Comparison of ENCODE assay signal across 9 mouse cellular contexts in the genomic region with DNA sequence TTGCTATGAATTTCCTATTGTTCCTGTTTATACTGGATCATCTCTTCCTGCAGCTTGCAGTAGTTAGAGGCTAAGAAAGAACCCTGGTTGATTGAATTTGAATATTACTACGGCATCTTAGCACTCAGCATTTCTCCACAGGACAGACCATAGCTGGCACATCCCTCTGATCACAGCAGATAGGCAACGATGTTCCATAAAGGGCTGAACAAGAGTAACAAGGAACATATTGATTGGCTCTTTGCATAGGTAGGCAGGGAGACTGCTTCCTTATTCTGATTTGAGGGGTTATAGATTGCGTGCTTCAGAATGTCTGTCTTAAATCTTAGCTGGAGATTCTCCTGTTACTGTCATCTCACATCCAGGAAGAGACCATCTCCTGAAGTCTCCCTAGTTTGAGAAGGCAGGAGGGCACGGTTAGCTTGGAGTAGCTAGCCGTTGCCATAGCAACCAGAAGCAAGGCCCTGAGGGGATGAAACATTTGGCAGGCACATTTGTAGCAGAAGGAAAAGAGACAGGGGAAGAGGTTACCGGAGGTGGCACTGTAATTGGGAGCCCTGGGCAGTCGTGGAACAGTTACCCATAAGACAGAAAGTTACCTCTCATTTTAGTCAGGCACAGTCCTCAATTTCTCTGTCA.
A peak's percentile ranks its signal among the peaks of the same experiment; 100 is the strongest.
DNase-seq lines count a peak whose midpoint lies in the region; ATAC-seq and TF ChIP-seq lines count a peak whose summit lies in the region.
"Had no signal": no experiment of that assay in that cellular context is flagged by ENCODE, and none has a peak within 500 bp of the region (broad histone marks: within the 10 kb centered on the region; RNA-seq: fewer than 3 reads in every experiment).

No protein-coding gene starts in this region.

- no peaks in the 10 kb centered on the region for H3K9me3 ChIP-seq in forebrain, embryonic 14.5 days (replicated peaks; ENCODE audit: control insufficient read depth, low read length)
- H3K9me3 ChIP-seq in midbrain, embryonic 10.5 days (replicated peaks) = no peaks in the 10 kb centered on the region
- no peaks in the 10 kb centered on the region for H3K9me3 ChIP-seq in liver, postnatal 0 days (ENCODE audit: low read length)

- no peak overlapping the region for H3K4me3 ChIP-seq in forebrain, embryonic 14.5 days (ENCODE audit: low read depth, low read length)
- no peak overlapping the region for H3K4me3 ChIP-seq in midbrain, embryonic 10.5 days
- H3K4me3 ChIP-seq in liver, postnatal 0 days (ENCODE audit: low read depth, low read length) = no peak overlapping the region

- no peaks in the 10 kb centered on the region for H3K36me3 ChIP-seq in forebrain, embryonic 14.5 days (ENCODE audit: control insufficient read depth, insufficient read depth, low read length)
- H3K36me3 ChIP-seq in midbrain, embryonic 10.5 days = no peaks in the 10 kb centered on the region
- no peaks in the 10 kb centered on the region for H3K36me3 ChIP-seq in liver, postnatal 0 days (replicated peaks; ENCODE audit: insufficient read depth, low read length)

- no peak overlapping the region for H3K4me2 ChIP-seq in forebrain, embryonic 14.5 days (ENCODE audit: low read length)
- H3K4me2 ChIP-seq in liver, postnatal 0 days (ENCODE audit: low read depth, low read length) = no peak overlapping the region

- H3K27me3 ChIP-seq in forebrain, embryonic 14.5 days (replicated peaks; ENCODE audit: control insufficient read depth, insufficient read depth, low read length) = no peaks in the 10 kb centered on the region
- no peaks in the 10 kb centered on the region for H3K27me3 ChIP-seq in midbrain, embryonic 10.5 days (ENCODE audit: low read depth, poor library complexity, severe bottlenecking)
- no peaks in the 10 kb centered on the region for H3K27me3 ChIP-seq in liver, postnatal 0 days (ENCODE audit: insufficient read depth, low read length)

- DNase-seq in NIH3T3 (ENCODE audit: low read depth) = peak; percentile 45
- peak; percentile 83 for DNase-seq in brain, adult 2 months (ENCODE audit: low read depth, low spot score)
- peak; percentile 80 for DNase-seq in forebrain, embryonic 14.5 days (ENCODE audit: low spot score)
- DNase-seq in midbrain, embryonic 10.5 days (ENCODE audit: low spot score) = peak; percentile 19
- DNase-seq in liver, postnatal 0 days = no peak
- DNase-seq in adrenal gland, adult (ENCODE audit: inconsistent age in 2 of 2, low spot score in 1 of 2) = no peak
- DNase-seq: lung, adult 18-20 months had no signal

- no peak for TF ChIP-seq CTCF in liver, postnatal 0 days (IDR thresholded peaks at IDR 0.05; ENCODE audit: low read depth)

- ATAC-seq in forebrain, embryonic 14.5 days = peak; percentile 75
- no peak for ATAC-seq in megakaryocyte, adult 5-6 weeks (ENCODE audit: poor library complexity, severe bottlenecking)
- ATAC-seq in liver, postnatal 0 days = no peak
- no peak for ATAC-seq in activated CD4-positive, CD25-positive, alpha-beta regulatory T cell, adult 4 months

- 59% methylated on average over 7 of the region's 7 CpGs for WGBS in forebrain, embryonic 14.5 days
- 64% methylated on average over 7 of the region's 7 CpGs for WGBS in midbrain, embryonic 10.5 days
- WGBS in liver, postnatal 0 days (ENCODE audit: insufficient replicate concordance) = 64% methylated on average over 7 of the region's 7 CpGs

- no peak for TF ChIP-seq EP300 in liver, postnatal 0 days (IDR thresholded peaks at IDR 0.05; ENCODE audit: low read depth)

- H3K9ac ChIP-seq in forebrain, embryonic 14.5 days (ENCODE audit: low read length) = no peak overlapping the region
- no peak overlapping the region for H3K9ac ChIP-seq in liver, postnatal 0 days (replicated peaks)

- no peaks in the 10 kb centered on the region for H3K4me1 ChIP-seq in forebrain, embryonic 14.5 days (ENCODE audit: control insufficient read depth, insufficient read depth, low read length)
- peaks cover 8% of the 10 kb centered on the region for H3K4me1 ChIP-seq in midbrain, embryonic 10.5 days
- H3K4me1 ChIP-seq in liver, postnatal 0 days (ENCODE audit: insufficient read depth) = no peaks in the 10 kb centered on the region

- 0 out of 2 replicates have a peak overlapping the region, but pooled peaks have one; percentile 10 for H3K27ac ChIP-seq in forebrain, embryonic 14.5 days (ENCODE audit: low read depth, low read length)
- H3K27ac ChIP-seq in midbrain, embryonic 10.5 days (replicated peaks) = no peak overlapping the region
- no peak overlapping the region for H3K27ac ChIP-seq in liver, postnatal 0 days (ENCODE audit: low read depth)

Comparison
In these comparisons a context has a peak if more than half of its experiments do, and no peak if none do; other contexts are left out.
1. DNase-seq: peak in NIH3T3 (single experiment), brain, adult 2 months (single experiment), forebrain, embryonic 14.5 days (single experiment) and midbrain, embryonic 10.5 days (single experiment); none in liver, postnatal 0 days (single experiment) and adrenal gland, adult (0 of 2).